Mouse (Mus musculus): ENCODE results near the gene Il31. TPM values are rescaled to one million over a fixed set of nuclear protein-coding genes. Genes with fewer than 3 reads are reported as not detected.

Il31 gene
- polyA plus RNA-seq, 1 experiment from 2014 or later: not detected

- H3K4me3 ChIP-seq (ENCODE audit: low read depth, low read length): no peak overlapping the region
- no peak overlapping the region for H3K4me2 ChIP-seq
- no peaks in the 10 kb centered on the region for H3K27me3 ChIP-seq (replicated peaks; ENCODE audit: control insufficient read depth, insufficient read depth, low read length)
- H3K9ac ChIP-seq (ENCODE audit: low read depth, low read length): no peak overlapping the region
- no peaks in the 10 kb centered on the region for H3K9me3 ChIP-seq (ENCODE audit: control insufficient read depth, low read length)
- H3K36me3 ChIP-seq (ENCODE audit: control insufficient read depth, insufficient read depth, low read length): peaks cover 21% of the 10 kb centered on the region
- no peak for DNase-seq (ENCODE audit: low spot score)
- H3K4me1 ChIP-seq (replicated peaks; ENCODE audit: control insufficient read depth, insufficient read depth, low read length): no peaks in the 10 kb centered on the region
- ATAC-seq (replicated peaks; ENCODE audit: low FRiP score): no peak
- H3K27ac ChIP-seq (ENCODE audit: low read depth, low read length): no peak overlapping the region
- WGBS: 85% methylated on average over 5 of the region's 5 CpGs
These were observed 44.4 kb downstream of the Il31 start for GRCm38 (mm10) chr5:123444849-123445334.

GRCm38 (mm10) chr5:123444069-123444468 is 45.2 kb downstream of the Il31 start:
- 49% methylated on average over 4 of the region's 4 CpGs for WGBS
- Histone ChIP-seq H3K27ac (ENCODE audit: low read depth, low read length) (no peak overlapping the region), H3K36me3 (ENCODE audit: control insufficient read depth, insufficient read depth, low read length) (peaks cover 19% of the 10 kb centered on the region), H3K9ac (ENCODE audit: low read depth, low read length) (no peak overlapping the region), H3K27me3 (replicated peaks; ENCODE audit: control insufficient read depth, insufficient read depth, low read length) (no peaks in the 10 kb centered on the region), H3K4me1 (replicated peaks; ENCODE audit: control insufficient read depth, insufficient read depth, low read length) (no peaks in the 10 kb centered on the region), H3K9me3 (ENCODE audit: control insufficient read depth, low read length) (no peaks in the 10 kb centered on the region), H3K4me3 (ENCODE audit: low read depth, low read length) (no peak overlapping the region), H3K4me2 (no peak overlapping the region)
- DNase-seq (ENCODE audit: low spot score) (peak; percentile 55), ATAC-seq (replicated peaks; ENCODE audit: low FRiP score) (no peak)

- Histone ChIP-seq H3K4me2 (no peak overlapping the region), H3K9me3 (ENCODE audit: control insufficient read depth, low read length) (no peaks in the 10 kb centered on the region), H3K9ac (ENCODE audit: low read depth, low read length) (no peak overlapping the region), H3K36me3 (ENCODE audit: control insufficient read depth, insufficient read depth, low read length) (peaks cover 15% of the 10 kb centered on the region), H3K27me3 (replicated peaks; ENCODE audit: control insufficient read depth, insufficient read depth, low read length) (no peaks in the 10 kb centered on the region), H3K27ac (ENCODE audit: low read depth, low read length) (no peak overlapping the region), H3K4me1 (replicated peaks; ENCODE audit: control insufficient read depth, insufficient read depth, low read length) (no peaks in the 10 kb centered on the region), H3K4me3 (ENCODE audit: low read depth, low read length) (no peak overlapping the region)
- DNase-seq (ENCODE audit: low spot score) (no peak), ATAC-seq (replicated peaks; ENCODE audit: low FRiP score) (no peak)
- WGBS: 89% methylated on average over 3 of the region's 3 CpGs
These were observed 47.0 kb downstream of the Il31 start for GRCm38 (mm10) chr5:123442283-123442682.

GRCm38 (mm10) chr5:123440664-123441063 is 48.6 kb downstream of the Il31 start:
- DNase-seq (ENCODE audit: low spot score) (no peak), ATAC-seq (replicated peaks; ENCODE audit: low FRiP score) (no peak)
- no peak overlapping the region for H3K4me3 ChIP-seq (ENCODE audit: low read depth, low read length)
- H3K4me2 ChIP-seq: no peak overlapping the region
- WGBS: 87% methylated on average over 4 of the region's 4 CpGs
- peaks cover 10% of the 10 kb centered on the region for H3K36me3 ChIP-seq (ENCODE audit: control insufficient read depth, insufficient read depth, low read length)
- H3K9ac ChIP-seq (ENCODE audit: low read depth, low read length): no peak overlapping the region
- H3K27ac ChIP-seq (ENCODE audit: low read depth, low read length): no peak overlapping the region
- peaks cover 3% of the 10 kb centered on the region; the same call in 1 of the 2 replicates for H3K4me1 ChIP-seq (replicated peaks; ENCODE audit: control insufficient read depth, insufficient read depth, low read length)
- no peaks in the 10 kb centered on the region for H3K9me3 ChIP-seq (ENCODE audit: control insufficient read depth, low read length)
- H3K27me3 ChIP-seq (replicated peaks; ENCODE audit: control insufficient read depth, insufficient read depth, low read length): no peaks in the 10 kb centered on the region

GRCm38 (mm10) chr5:123439941-123440340 is 49.3 kb downstream of the Il31 start:
- Histone ChIP-seq H3K4me2 (no peak overlapping the region), H3K9ac (ENCODE audit: low read depth, low read length) (no peak overlapping the region), H3K9me3 (ENCODE audit: control insufficient read depth, low read length) (no peaks in the 10 kb centered on the region), H3K4me3 (ENCODE audit: low read depth, low read length) (no peak overlapping the region), H3K27ac (ENCODE audit: low read depth, low read length) (no peak overlapping the region), H3K4me1 (replicated peaks; ENCODE audit: control insufficient read depth, insufficient read depth, low read length) (peaks cover 3% of the 10 kb centered on the region; the same call in 1 of the 2 replicates), H3K36me3 (ENCODE audit: control insufficient read depth, insufficient read depth, low read length) (peaks cover 10% of the 10 kb centered on the region), H3K27me3 (replicated peaks; ENCODE audit: control insufficient read depth, insufficient read depth, low read length) (no peaks in the 10 kb centered on the region)
- no peak for DNase-seq (ENCODE audit: low spot score)
- WGBS: 85% methylated on average over 4 of the region's 4 CpGs
- no peak for ATAC-seq (replicated peaks; ENCODE audit: low FRiP score)

- H3K9me3 ChIP-seq (ENCODE audit: control insufficient read depth, low read length): no peaks in the 10 kb centered on the region
- no peak overlapping the region for H3K27ac ChIP-seq (ENCODE audit: low read depth, low read length)
- H3K27me3 ChIP-seq (replicated peaks; ENCODE audit: control insufficient read depth, insufficient read depth, low read length): no peaks in the 10 kb centered on the region
- no peak overlapping the region for H3K4me2 ChIP-seq
- no peak overlapping the region for H3K9ac ChIP-seq (ENCODE audit: low read depth, low read length)
- DNase-seq (ENCODE audit: low spot score) (no peak), ATAC-seq (replicated peaks; ENCODE audit: low FRiP score) (no peak)
- H3K4me3 ChIP-seq (ENCODE audit: low read depth, low read length): no peak overlapping the region
- H3K36me3 ChIP-seq (ENCODE audit: control insufficient read depth, insufficient read depth, low read length): peaks cover 10% of the 10 kb centered on the region
- H3K4me1 ChIP-seq (replicated peaks; ENCODE audit: control insufficient read depth, insufficient read depth, low read length): peaks cover 3% of the 10 kb centered on the region; the same call in 1 of the 2 replicates
- 88% methylated on average over 1 of the region's 1 CpGs for WGBS
These were observed 50.0 kb downstream of the Il31 start for GRCm38 (mm10) chr5:123439312-123439711.

DNA sequence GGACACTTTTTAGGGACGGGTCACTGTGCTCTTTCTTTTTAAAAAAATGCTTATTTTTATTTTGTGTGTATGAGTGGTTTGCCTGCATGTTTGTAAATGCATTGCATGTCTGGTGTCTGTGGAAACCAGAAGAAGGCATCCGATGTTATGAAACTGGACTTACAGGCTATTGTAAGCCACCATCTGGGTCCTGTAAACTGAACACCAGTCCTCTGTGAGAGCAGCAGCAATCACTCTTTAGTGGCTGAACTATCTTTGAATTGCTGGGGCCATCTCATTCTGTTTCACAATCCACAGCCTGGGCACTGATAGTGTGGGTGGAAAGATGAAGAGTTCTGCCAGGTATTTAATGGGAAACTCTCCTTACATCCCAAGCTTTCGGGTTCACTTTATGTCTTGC is 50.9 kb downstream of the Il31 start:
- Histone ChIP-seq H3K4me2 (no peak overlapping the region), H3K27ac (ENCODE audit: low read depth, low read length) (no peak overlapping the region), H3K4me1 (replicated peaks; ENCODE audit: control insufficient read depth, insufficient read depth, low read length) (peaks cover 3% of the 10 kb centered on the region; the same call in 1 of the 2 replicates), H3K9me3 (ENCODE audit: control insufficient read depth, low read length) (no peaks in the 10 kb centered on the region), H3K27me3 (replicated peaks; ENCODE audit: control insufficient read depth, insufficient read depth, low read length) (no peaks in the 10 kb centered on the region), H3K36me3 (ENCODE audit: control insufficient read depth, insufficient read depth, low read length) (peaks cover 10% of the 10 kb centered on the region), H3K4me3 (ENCODE audit: low read depth, low read length) (no peak overlapping the region), H3K9ac (ENCODE audit: low read depth, low read length) (no peak overlapping the region)
- DNase-seq (ENCODE audit: low spot score) (no peak), ATAC-seq (replicated peaks; ENCODE audit: low FRiP score) (no peak)
- WGBS: 86% methylated on average over 3 of the region's 3 CpGs

DNA sequence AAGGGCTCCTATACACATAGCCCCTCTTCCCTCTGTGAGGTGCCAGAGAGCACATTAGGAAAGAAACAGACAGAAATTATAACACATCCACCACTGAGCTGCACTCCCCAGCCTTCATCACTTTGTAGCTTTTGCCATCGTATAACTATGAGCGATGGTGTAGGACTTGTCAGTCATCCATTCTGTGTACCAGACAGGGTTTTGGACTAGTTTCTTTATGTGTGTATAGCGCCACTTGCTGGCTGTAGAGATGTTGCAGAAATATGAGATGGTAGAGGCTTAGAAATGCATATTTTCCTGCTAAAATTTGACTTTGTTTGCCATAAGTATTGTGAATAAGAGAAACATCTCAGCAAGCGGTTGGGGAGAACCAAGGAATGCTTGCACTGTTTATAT is 52.5 kb downstream of the Il31 start:
- 39% methylated on average over 4 of the region's 4 CpGs for WGBS
- no peak for DNase-seq (ENCODE audit: low spot score)
- no peak overlapping the region for H3K4me3 ChIP-seq (ENCODE audit: low read depth, low read length)
- H3K27ac ChIP-seq (ENCODE audit: low read depth, low read length): no peak overlapping the region
- no peak overlapping the region for H3K9ac ChIP-seq (ENCODE audit: low read depth, low read length)
- no peaks in the 10 kb centered on the region for H3K27me3 ChIP-seq (replicated peaks; ENCODE audit: control insufficient read depth, insufficient read depth, low read length)
- H3K4me1 ChIP-seq (replicated peaks; ENCODE audit: control insufficient read depth, insufficient read depth, low read length): peaks cover 3% of the 10 kb centered on the region; the same call in 1 of the 2 replicates
- H3K4me2 ChIP-seq: no peak overlapping the region
- H3K9me3 ChIP-seq (ENCODE audit: control insufficient read depth, low read length): no peaks in the 10 kb centered on the region
- no peaks in the 10 kb centered on the region for H3K36me3 ChIP-seq (ENCODE audit: control insufficient read depth, insufficient read depth, low read length)
- no peak for ATAC-seq (replicated peaks; ENCODE audit: low FRiP score)

GRCm38 (mm10) chr5:123436071-123436779 is 53.1 kb downstream of the Il31 start:
- no peak overlapping the region for H3K4me2 ChIP-seq
- no peaks in the 10 kb centered on the region for H3K9me3 ChIP-seq (ENCODE audit: control insufficient read depth, low read length)
- H3K4me1 ChIP-seq (replicated peaks; ENCODE audit: control insufficient read depth, insufficient read depth, low read length): peaks cover 3% of the 10 kb centered on the region; the same call in 1 of the 2 replicates
- H3K27ac ChIP-seq (ENCODE audit: low read depth, low read length): no peak overlapping the region
- no peak overlapping the region for H3K4me3 ChIP-seq (ENCODE audit: low read depth, low read length)
- no peak overlapping the region for H3K9ac ChIP-seq (ENCODE audit: low read depth, low read length)
- no peaks in the 10 kb centered on the region for H3K27me3 ChIP-seq (replicated peaks; ENCODE audit: control insufficient read depth, insufficient read depth, low read length)
- WGBS: 63% methylated on average over 8 of the region's 8 CpGs
- H3K36me3 ChIP-seq (ENCODE audit: control insufficient read depth, insufficient read depth, low read length): no peaks in the 10 kb centered on the region
- DNase-seq (ENCODE audit: low spot score): no peak
- ATAC-seq (replicated peaks; ENCODE audit: low FRiP score): no peak

All from liver, embryonic 11.5 days (tissue).